Mouse (Mus musculus): ENCODE data around the gene Dhx58.

Dhx58 gene

GRCm38 (mm10) chr11:100703851-100704531 is at the start of gene Dhx58:
Dhx58 (minus strand) TSS chr11:100704271.
- DNase-seq (ENCODE audit: low read depth in 1 of 2, low spot score in 2 of 2) = no peak

GRCm38 (mm10) chr11:100752294-100752693 is 48.2 kb upstream of the Dhx58 start:
- DNase-seq (ENCODE audit: low read depth in 1 of 2, low spot score in 2 of 2) = no peak

GRCm38 (mm10) chr11:100750127-100750526 is 46.1 kb upstream of the Dhx58 start:
- DNase-seq (ENCODE audit: low read depth in 1 of 2, low spot score in 2 of 2) = no peak

- no peak for DNase-seq (ENCODE audit: low read depth in 1 of 2, low spot score in 2 of 2)
Measured at GRCm38 (mm10) chr11:100749469-100749868, 45.4 kb upstream of the Dhx58 start.

- DNase-seq (ENCODE audit: low read depth in 1 of 2, low spot score in 2 of 2) = no peak
Measured at GRCm38 (mm10) chr11:100748620-100749019, 44.5 kb upstream of the Dhx58 start.

- DNase-seq (ENCODE audit: low read depth in 1 of 2, low spot score in 2 of 2) = no peak
Measured at GRCm38 (mm10) chr11:100747114-100747513, 43.0 kb upstream of the Dhx58 start.

- DNase-seq (ENCODE audit: low read depth in 1 of 2, low spot score in 2 of 2) = no peak
Measured at GRCm38 (mm10) chr11:100746546-100746945, 42.5 kb upstream of the Dhx58 start.

GRCm38 (mm10) chr11:100745085-100745484 is 41.0 kb upstream of the Dhx58 start:
- DNase-seq (ENCODE audit: low read depth in 1 of 2, low spot score in 2 of 2) = no peak

- no peak for DNase-seq (ENCODE audit: low read depth in 1 of 2, low spot score in 2 of 2)
Measured at GRCm38 (mm10) chr11:100741348-100741747, 37.3 kb upstream of the Dhx58 start.

GRCm38 (mm10) chr11:100738749-100739148 is 34.7 kb upstream of the Dhx58 start:
- DNase-seq (ENCODE audit: low read depth in 1 of 2, low spot score in 2 of 2) = no peak

GRCm38 (mm10) chr11:100738066-100738604 is 34.1 kb upstream of the Dhx58 start, which contains the start of gene Rab5c:
Rab5c (minus strand) TSS chr11:100738215.
- DNase-seq (ENCODE audit: low read depth in 1 of 2, low spot score in 2 of 2) = peak; percentile 96 to 99

- no peak for DNase-seq (ENCODE audit: low read depth in 1 of 2, low spot score in 2 of 2)
Measured at GRCm38 (mm10) chr11:100737105-100737733, 33.1 kb upstream of the Dhx58 start.

- no peak for DNase-seq (ENCODE audit: low read depth in 1 of 2, low spot score in 2 of 2)
Measured at GRCm38 (mm10) chr11:100736746-100737080, 32.6 kb upstream of the Dhx58 start.

- DNase-seq (ENCODE audit: low read depth in 1 of 2, low spot score in 2 of 2) = no peak
Measured at GRCm38 (mm10) chr11:100735954-100736745, 32.1 kb upstream of the Dhx58 start.

- no peak for DNase-seq (ENCODE audit: low read depth in 1 of 2, low spot score in 2 of 2)
Measured at GRCm38 (mm10) chr11:100735134-100735865, 31.2 kb upstream of the Dhx58 start.

GRCm38 (mm10) chr11:100730477-100731205 is 26.6 kb upstream of the Dhx58 start:
- DNase-seq (ENCODE audit: low read depth in 1 of 2, low spot score in 2 of 2) = no peak

GRCm38 (mm10) chr11:100729976-100730375 is 25.9 kb upstream of the Dhx58 start:
- no peak for DNase-seq (ENCODE audit: low read depth in 1 of 2, low spot score in 2 of 2)

- no peak for DNase-seq (ENCODE audit: low read depth in 1 of 2, low spot score in 2 of 2)
Measured at GRCm38 (mm10) chr11:100728601-100729000, 24.5 kb upstream of the Dhx58 start.

- no peak for DNase-seq (ENCODE audit: low read depth in 1 of 2, low spot score in 2 of 2)
Measured at GRCm38 (mm10) chr11:100727201-100727600, 23.1 kb upstream of the Dhx58 start.

- DNase-seq (ENCODE audit: low read depth in 1 of 2, low spot score in 2 of 2) = no peak
Measured at GRCm38 (mm10) chr11:100724919-100725512, 20.9 kb upstream of the Dhx58 start.

Data from monocyte, adult 2 months (primary cell).